Mouse (Mus musculus): ENCODE measurements at regions not wholly inside any gene's neighbourhood (a gene's known extent, or its start where the extent isn't known, plus 50 kb on each side); places are given as distances from the start of the nearest gene placed in this dataset.

DNA sequence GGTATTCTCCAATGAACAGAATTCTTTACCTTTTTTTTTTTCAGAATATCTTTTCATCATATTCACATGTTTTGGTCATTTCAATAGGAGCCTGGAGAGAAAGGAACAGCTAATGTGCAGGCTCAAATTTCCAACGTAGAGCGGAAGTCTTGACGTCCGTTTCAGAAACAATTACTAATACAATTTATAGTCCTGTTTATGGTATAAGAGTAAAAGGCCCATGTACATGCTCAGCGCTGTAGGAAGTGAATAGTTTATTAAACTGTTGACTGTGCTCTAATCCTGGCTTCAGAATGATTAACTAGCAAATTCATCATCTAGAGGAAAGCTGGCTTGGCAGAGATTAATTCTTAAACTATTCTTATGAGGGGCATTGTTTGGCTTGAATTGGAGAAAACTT is 142.1 kb downstream of the Pik3r1 start:
- Histone ChIP-seq H3K4me1 (ENCODE audit: control insufficient read depth in 1 of 2, insufficient read depth in 2 of 2) (peaks cover 0 to 28% of the 10 kb centered on the region in 2 experiments; a peak in 2 of 4 replicates), H3K36me3 (replicated peaks in 1 of 2; ENCODE audit: control insufficient read depth in 1 of 2, insufficient read depth in 1 of 2, low read length in 1 of 2) (no peaks in the 10 kb centered on the region), H3K27ac (ENCODE audit: insufficient read depth, low read depth) (no peak overlapping the region), H3K9ac (ENCODE audit: insufficient read depth, low read depth) (no peak overlapping the region), H3K4me2 (ENCODE audit: insufficient read depth, low read depth, poor library complexity, severe bottlenecking) (no peak overlapping the region), H3K4me3 (replicated peaks in 1 of 3; ENCODE audit: low read depth in 2 of 3, low read length in 2 of 3, poor library complexity in 1 of 3) (no peak overlapping the region), H3K79me2 (replicated peaks; ENCODE audit: control insufficient read depth, extremely low read depth, insufficient read depth, poor library complexity, severe bottlenecking) (no peaks in the 10 kb centered on the region), H3K9me3 (replicated peaks; ENCODE audit: low read length) (no peaks in the 10 kb centered on the region), H3K27me3 (replicated peaks) (no peaks in the 10 kb centered on the region)
- in situ Hi-C loops (cut with MboI; ENCODE audit: low pct_ligation_motif_present, low pct_unique_long_range_greater_than_20kb, low sequenced_read_pairs): no loop called here
- no peak for TF ChIP-seq UBTF (IDR thresholded peaks at IDR 0.05; ENCODE audit: low read depth, low read length)
- no peak for DNase-seq (ENCODE audit: extremely low read depth)
- dilution Hi-C loops (cut with MboI; ENCODE audit: extremely low pct_ligation_motif_present, extremely low pct_unique_long_range_greater_than_20kb, low sequenced_read_pairs): no loop called here

DNA sequence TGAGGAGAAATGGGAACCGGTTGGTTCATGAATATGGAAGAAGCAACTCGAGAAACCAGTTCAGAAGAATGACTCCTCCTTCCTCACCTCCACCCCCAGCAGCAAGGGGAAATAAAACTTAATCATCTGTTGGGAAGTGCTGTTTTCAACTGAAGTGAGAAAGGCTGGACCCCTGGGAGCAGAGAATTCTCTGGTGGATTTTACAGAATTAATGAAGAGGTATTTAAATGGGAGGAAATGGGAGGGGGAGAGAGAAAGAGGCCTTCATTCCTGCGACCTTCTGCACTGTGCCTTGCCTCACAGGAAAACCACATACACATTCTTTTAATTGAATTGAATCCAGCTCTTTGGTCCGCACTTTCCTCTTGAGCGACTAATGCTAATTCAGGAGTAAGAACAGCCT is 143.8 kb downstream of the Pik3r1 start:
- in situ Hi-C loops (cut with MboI; ENCODE audit: low pct_ligation_motif_present, low pct_unique_long_range_greater_than_20kb, low sequenced_read_pairs): no loop called here
- DNase-seq (ENCODE audit: extremely low read depth): no peak
- H3K4me1 ChIP-seq (ENCODE audit: control insufficient read depth in 1 of 2, insufficient read depth in 2 of 2): peaks cover 0 to 32% of the 10 kb centered on the region in 2 experiments; a peak in 2 of 4 replicates
- no peak overlapping the region for H3K4me2 ChIP-seq (ENCODE audit: insufficient read depth, low read depth, poor library complexity, severe bottlenecking)
- no peak overlapping the region for H3K4me3 ChIP-seq (replicated peaks in 1 of 3; ENCODE audit: low read depth in 2 of 3, low read length in 2 of 3, poor library complexity in 1 of 3)
- no peak for TF ChIP-seq MXI1 (IDR thresholded peaks at IDR 0.05; ENCODE audit: low read depth, low read length)
- TF ChIP-seq TBP (conservative IDR thresholded peaks at IDR 0.05; ENCODE audit: low read depth, low read length): no peak
- no peak for TF ChIP-seq JUND (conservative IDR thresholded peaks at IDR 0.05; ENCODE audit: low read depth, low read length)
- no peak for TF ChIP-seq MEF2A (IDR thresholded peaks at IDR 0.05; ENCODE audit: borderline replicate concordance, low read depth, low read length)
- TF ChIP-seq IRF4 (IDR thresholded peaks at IDR 0.05; ENCODE audit: low read depth, low read length): no peak
- TF ChIP-seq POLR2A (IDR thresholded peaks at IDR 0.05; ENCODE audit: low read depth, low read length): no peak
- no peak for TF ChIP-seq MYC (IDR thresholded peaks at IDR 0.05; ENCODE audit: low read depth, low read length)
- TF ChIP-seq NELFE (IDR thresholded peaks at IDR 0.05; ENCODE audit: low read depth, low read length): no peak
- TF ChIP-seq ZKSCAN1 (IDR thresholded peaks at IDR 0.05; ENCODE audit: borderline replicate concordance, low read depth, low read length): no peak
- no peak for TF ChIP-seq USF2 (conservative IDR thresholded peaks at IDR 0.05; ENCODE audit: low read depth, low read length)
- TF ChIP-seq HCFC1 (IDR thresholded peaks at IDR 0.05; ENCODE audit: low read depth, low read length): no peak
- no peak for TF ChIP-seq NRF1 (IDR thresholded peaks at IDR 0.05; ENCODE audit: low read depth, low read length)
- no peak for TF ChIP-seq USF1 (IDR thresholded peaks at IDR 0.05; ENCODE audit: low read depth, low read length)
- no peak for TF ChIP-seq ZNF384 (IDR thresholded peaks at IDR 0.05; ENCODE audit: low read depth, low read length)
- no peak for TF ChIP-seq ELF1 (IDR thresholded peaks at IDR 0.05; ENCODE audit: low read depth, low read length)
- TF ChIP-seq RAD21 (IDR thresholded peaks at IDR 0.05; ENCODE audit: low read depth, low read length): no peak
- no peaks in the 10 kb centered on the region for H3K36me3 ChIP-seq (replicated peaks in 1 of 2; ENCODE audit: control insufficient read depth in 1 of 2, insufficient read depth in 1 of 2, low read length in 1 of 2)
- no peak overlapping the region for H3K27ac ChIP-seq (ENCODE audit: insufficient read depth, low read depth)
- H3K79me2 ChIP-seq (replicated peaks; ENCODE audit: control insufficient read depth, extremely low read depth, insufficient read depth, poor library complexity, severe bottlenecking): no peaks in the 10 kb centered on the region
- dilution Hi-C loops (cut with MboI; ENCODE audit: extremely low pct_ligation_motif_present, extremely low pct_unique_long_range_greater_than_20kb, low sequenced_read_pairs): no loop called here
- H3K27me3 ChIP-seq (replicated peaks): no peaks in the 10 kb centered on the region
- H3K9me3 ChIP-seq (replicated peaks; ENCODE audit: low read length): no peaks in the 10 kb centered on the region
- H3K9ac ChIP-seq (ENCODE audit: insufficient read depth, low read depth): no peak overlapping the region

Data from CH12.LX (cell line).